Mouse (Mus musculus) heart, adult 2 months (tissue): ENCODE measurements around the gene Mnat1.

Source experiments
- CTCF ChIP-seq: fragments of 200-600 bp; IDR thresholded peaks from 2 replicates; pipeline ENCODE4 v1.8.1; 2022; ENCODE audit warnings: antibody characterized with exemption, mild to moderate bottlenecking, moderate library complexity
- POLR2A ChIP-seq: fragments of 200-500 bp; IDR thresholded peaks from 2 replicates; pipeline ENCODE4 v1.6.1; 2011; ENCODE audit warnings: mild to moderate bottlenecking, low read depth, low read length, control low read depth; ENCODE audit not compliant: insufficient read depth

DNA sequence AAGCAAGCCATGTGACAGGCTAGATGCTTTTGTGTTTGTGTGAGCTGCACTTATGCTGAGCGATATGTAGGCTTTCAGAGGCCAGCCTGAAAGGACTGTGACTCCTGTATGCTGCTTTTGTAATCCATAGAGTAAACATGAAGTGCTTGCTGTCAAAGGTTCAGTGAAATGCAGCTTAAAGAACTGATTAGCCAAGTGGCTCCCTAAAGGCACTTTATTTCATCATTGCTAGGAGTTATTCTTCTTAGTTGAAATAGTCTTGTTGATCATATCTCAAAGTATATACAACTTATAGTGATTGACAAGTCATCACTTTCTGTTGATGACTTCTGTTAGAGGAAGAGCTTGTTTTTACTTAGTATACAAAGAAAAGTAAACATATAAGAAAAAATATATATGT lies 83.9 kb downstream of the Mnat1 start:
- TF ChIP-seq CTCF: no peak
- no peak for TF ChIP-seq POLR2A
